Mouse (Mus musculus) liver, embryonic 15.5 days (tissue): ENCODE results near the gene Epsti1. TPM values are rescaled to one million over a fixed set of nuclear protein-coding genes. Genes with fewer than 3 reads are reported as not detected.

Source experiments
- ATAC-seq: fragments of 200-750 bp; cut with Nextera tagmentation; 2 replicates; pipeline ENCODE4 v1.8.0; 2017; ENCODE audit warnings: moderate number of reproducible peaks, mild to moderate bottlenecking, moderate library complexity; ENCODE audit not compliant: insufficient read depth
- H3K27ac ChIP-seq: fragments of 300-500 bp; sonication (generic); replicated peaks from 2 replicates; pipeline ENCODE4 v1.5.1; 2015; ENCODE audit warnings: mild to moderate bottlenecking, inconsistent platforms
- H3K27me3 ChIP-seq: fragments of 300-500 bp; sonication (generic); 2 replicates; pipeline ENCODE4 v1.6.1; 2015; ENCODE audit warnings: mild to moderate bottlenecking, inconsistent platforms
- H3K36me3 ChIP-seq: fragments of 300-500 bp; sonication (generic); replicated peaks from 2 replicates; pipeline ENCODE4 v1.6.1; 2015; ENCODE audit warnings: moderate library complexity, mild to moderate bottlenecking, inconsistent platforms
- H3K4me1 ChIP-seq: fragments of 300-500 bp; sonication (generic); replicated peaks from 2 replicates; pipeline ENCODE4 v1.6.1; 2015; ENCODE audit warnings: inconsistent platforms
- H3K4me2 ChIP-seq: fragments of 300-500 bp; sonication (generic); 2 replicates; pipeline ENCODE4 v1.6.1; 2015; ENCODE audit warnings: moderate library complexity, mild to moderate bottlenecking, inconsistent platforms
- H3K4me3 ChIP-seq: fragments of 300-500 bp; sonication (generic); replicated peaks from 2 replicates; pipeline ENCODE4 v1.5.1; 2015; ENCODE audit warnings: mild to moderate bottlenecking, inconsistent platforms
- H3K9ac ChIP-seq: fragments of 300-500 bp; sonication (generic); 2 replicates; pipeline ENCODE4 v1.6.1; 2015; ENCODE audit warnings: moderate library complexity, mild to moderate bottlenecking, inconsistent platforms
- H3K9me3 ChIP-seq: fragments of 300-500 bp; sonication (generic); replicated peaks from 2 replicates; pipeline ENCODE4 v1.6.1; 2016; ENCODE audit warnings: inconsistent platforms
- WGBS: fragments of 180-500 bp; shearing (Covaris S2); methylation state at CpG from one replicate; pipeline ENCODE4 v1.1.7; 2015; ENCODE audit warnings: mixed read lengths; ENCODE audit not compliant: insufficient replicate concordance; 5-methylcytosine and 5-hydroxymethylcytosine counted together
- polyA plus RNA-seq: library from polyadenylated mRNA; unstranded; fragments of >200 nt; fragmentation: Nextera tagmentation; extraction: Ambion mirVana; gene quantifications from 2 replicates; pipeline ENCODE4 v1.2.1, GENCODE M21; 2015

Gene Epsti1
- polyA plus RNA-seq = 1.8 and 2.0 TPM in 2 replicates

- Histone ChIP-seq H3K4me3 (peak within 1 kb of the TSS; percentile 47), H3K4me2 (peak within 1 kb of the TSS; percentile 33), H3K36me3 (no peaks in the 10 kb centered on the region), H3K4me1 (no peaks in the 10 kb centered on the region), H3K27me3 (no peaks in the 10 kb centered on the region), H3K9me3 (no peaks in the 10 kb centered on the region), H3K9ac (no peak within 1 kb of the TSS), H3K27ac (no peak within 1 kb of the TSS; the same call in 1 of the 2 replicates)
- no peak for ATAC-seq
- 16% methylated on average over 15 of the region's 15 CpGs for WGBS
Measured at GRCm38 (mm10) chr14:77904171-77904762, at the start of gene Epsti1. Gene Epsti1 (plus strand): TSS chr14:77904239.

GRCm38 (mm10) chr14:77859894-77860293 lies 44.1 kb upstream of the Epsti1 start:
- Histone ChIP-seq H3K27me3 (no peaks in the 10 kb centered on the region), H3K4me3 (no peak overlapping the region), H3K4me2 (no peak overlapping the region), H3K36me3 (no peaks in the 10 kb centered on the region), H3K27ac (no peak overlapping the region), H3K9ac (no peak overlapping the region), H3K9me3 (no peaks in the 10 kb centered on the region), H3K4me1 (peaks cover 4% of the 10 kb centered on the region; the same call in 1 of the 2 replicates)
- no peak for ATAC-seq
- WGBS = 74% methylated on average over 1 of the region's 1 CpGs

- Histone ChIP-seq H3K4me3 (no peak overlapping the region), H3K27me3 (no peaks in the 10 kb centered on the region), H3K4me1 (peaks cover 4% of the 10 kb centered on the region; the same call in 1 of the 2 replicates), H3K4me2 (no peak overlapping the region), H3K27ac (no peak overlapping the region), H3K9ac (no peak overlapping the region), H3K36me3 (no peaks in the 10 kb centered on the region), H3K9me3 (no peaks in the 10 kb centered on the region)
- WGBS = 45% methylated on average over 5 of the region's 5 CpGs
- no peak for ATAC-seq
Measured at GRCm38 (mm10) chr14:77860841-77861560, 43.0 kb upstream of the Epsti1 start.

GRCm38 (mm10) chr14:77864051-77864450 lies 40.0 kb upstream of the Epsti1 start:
- WGBS = 58% methylated on average over 3 of the region's 3 CpGs
- no peak overlapping the region for H3K27ac ChIP-seq
- H3K9me3 ChIP-seq = no peaks in the 10 kb centered on the region
- H3K4me2 ChIP-seq = no peak overlapping the region
- H3K27me3 ChIP-seq = no peaks in the 10 kb centered on the region
- no peaks in the 10 kb centered on the region for H3K36me3 ChIP-seq
- H3K9ac ChIP-seq = no peak overlapping the region
- no peak overlapping the region for H3K4me3 ChIP-seq
- no peak for ATAC-seq
- H3K4me1 ChIP-seq = peaks cover 4% of the 10 kb centered on the region; the same call in 1 of the 2 replicates

GRCm38 (mm10) chr14:77864510-77864909 lies 39.5 kb upstream of the Epsti1 start:
- Histone ChIP-seq H3K27ac (no peak overlapping the region), H3K9me3 (no peaks in the 10 kb centered on the region), H3K36me3 (no peaks in the 10 kb centered on the region), H3K27me3 (no peaks in the 10 kb centered on the region), H3K4me2 (no peak overlapping the region), H3K9ac (no peak overlapping the region), H3K4me3 (no peak overlapping the region), H3K4me1 (peaks cover 4% of the 10 kb centered on the region; the same call in 1 of the 2 replicates)
- ATAC-seq = no peak
- whole genome bisulfite sequencing = 74% methylated on average over 6 of the region's 6 CpGs

- no peaks in the 10 kb centered on the region for H3K9me3 ChIP-seq
- no peak overlapping the region for H3K9ac ChIP-seq
- H3K4me1 ChIP-seq = no peaks in the 10 kb centered on the region
- ATAC-seq = no peak
- no peak overlapping the region for H3K4me2 ChIP-seq
- no peaks in the 10 kb centered on the region for H3K36me3 ChIP-seq
- no peaks in the 10 kb centered on the region for H3K27me3 ChIP-seq
- 64% methylated on average over 5 of the region's 5 CpGs for WGBS
- no peak overlapping the region for H3K4me3 ChIP-seq
- H3K27ac ChIP-seq = no peak overlapping the region
Measured at GRCm38 (mm10) chr14:77867601-77868000, 36.4 kb upstream of the Epsti1 start.

- Histone ChIP-seq H3K9me3 (no peaks in the 10 kb centered on the region), H3K27ac (no peak overlapping the region), H3K36me3 (no peaks in the 10 kb centered on the region), H3K4me3 (no peak overlapping the region), H3K4me2 (no peak overlapping the region), H3K27me3 (no peaks in the 10 kb centered on the region), H3K4me1 (peaks cover 6% of the 10 kb centered on the region; the same call in 1 of the 2 replicates), H3K9ac (no peak overlapping the region)
- 60% methylated on average over 3 of the region's 3 CpGs for WGBS
- no peak for ATAC-seq
Measured at GRCm38 (mm10) chr14:77870926-77871325, 33.1 kb upstream of the Epsti1 start.

GRCm38 (mm10) chr14:77871380-77871975 lies 32.6 kb upstream of the Epsti1 start:
- no peaks in the 10 kb centered on the region for H3K9me3 ChIP-seq
- peaks cover 6% of the 10 kb centered on the region; the same call in 1 of the 2 replicates for H3K4me1 ChIP-seq
- no peak overlapping the region for H3K4me2 ChIP-seq
- no peaks in the 10 kb centered on the region for H3K27me3 ChIP-seq
- no peak for ATAC-seq
- 46% methylated on average over 6 of the region's 6 CpGs for WGBS
- no peak overlapping the region for H3K4me3 ChIP-seq
- no peak overlapping the region for H3K27ac ChIP-seq
- no peaks in the 10 kb centered on the region for H3K36me3 ChIP-seq
- H3K9ac ChIP-seq = no peak overlapping the region

- no peaks in the 10 kb centered on the region for H3K9me3 ChIP-seq
- H3K4me2 ChIP-seq = peak within 1 kb of the TSS; percentile 78
- H3K27me3 ChIP-seq = no peaks in the 10 kb centered on the region
- peak within 1 kb of the TSS; percentile 71 for H3K9ac ChIP-seq
- under 1% methylated on average over 44 of the region's 44 CpGs for whole genome bisulfite sequencing
- peaks cover 6% of the 10 kb centered on the region; the same call in 1 of the 2 replicates for H3K4me1 ChIP-seq
- H3K27ac ChIP-seq = 0 out of 2 replicates have a peak within 1 kb of the TSS, but pooled peaks have one; percentile 29
- H3K36me3 ChIP-seq = no peaks in the 10 kb centered on the region
- peak; percentile 88 for ATAC-seq
- peak within 1 kb of the TSS; percentile 76 for H3K4me3 ChIP-seq
Measured at GRCm38 (mm10) chr14:77874304-77875241, 29.5 kb upstream of the Epsti1 start, which contains the start of gene Dnajc15. Gene Dnajc15 (minus strand): TSS chr14:77875125.

GRCm38 (mm10) chr14:77876199-77876598 lies 27.8 kb upstream of the Epsti1 start:
- H3K27ac ChIP-seq = no peak overlapping the region
- no peak overlapping the region for H3K4me2 ChIP-seq
- H3K4me1 ChIP-seq = peaks cover 6% of the 10 kb centered on the region; the same call in 1 of the 2 replicates
- 69% methylated on average over 1 of the region's 1 CpGs for WGBS
- H3K9ac ChIP-seq = no peak overlapping the region
- no peak overlapping the region for H3K4me3 ChIP-seq
- ATAC-seq = no peak
- no peaks in the 10 kb centered on the region for H3K9me3 ChIP-seq
- no peaks in the 10 kb centered on the region for H3K27me3 ChIP-seq
- no peaks in the 10 kb centered on the region for H3K36me3 ChIP-seq
